Mouse (Mus musculus) heart, postnatal 4 days (tissue): ENCODE data around the gene Rtp1. TPM values are rescaled to one million over a fixed set of nuclear protein-coding genes. Genes with fewer than 3 reads are reported as not detected.

Experiments
- DNase-seq: peaks from one replicate; pipeline ENCODE4 v3.0.0; 2021
- total RNA-seq, 2 experiments: library from RNA; stranded (reverse); gene quantifications; 2 replicates each; pipeline ENCODE4 v1.2.3; 2021

Gene Rtp1
- not detected for total RNA-seq

- DNase-seq: no peak
These were observed at the start of gene Rtp1 for GRCm38 (mm10) chr16:23428647-23429319. Gene Rtp1, plus strand, starts transcription at chr16:23429133.

GRCm38 (mm10) chr16:23379536-23380230 is 49.2 kb upstream of the Rtp1 start:
- no peak for DNase-seq

DNA sequence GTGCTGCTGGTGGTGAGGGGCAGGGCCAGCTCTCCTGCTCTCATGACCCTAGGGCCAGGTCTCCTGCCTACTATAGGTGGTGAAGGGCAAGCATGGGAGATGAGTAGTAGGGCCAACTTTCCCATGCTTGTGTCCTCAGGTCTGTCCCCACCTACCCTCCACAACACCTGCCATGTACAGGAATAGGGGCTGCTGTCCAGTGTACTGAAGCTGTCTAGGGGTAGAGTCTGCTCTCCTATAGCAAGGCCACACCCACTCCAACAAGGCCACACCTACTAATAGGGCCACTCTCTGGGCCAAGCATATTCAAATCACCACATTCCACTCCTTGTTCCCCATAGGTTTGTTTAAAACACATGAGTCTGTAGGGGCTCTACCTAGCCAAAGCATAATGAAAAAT is 44.6 kb upstream of the Rtp1 start:
- no peak for DNase-seq

GRCm38 (mm10) chr16:23397931-23398330 is 31.0 kb upstream of the Rtp1 start:
- DNase-seq: no peak

- no peak for DNase-seq
These were observed 27.5 kb upstream of the Rtp1 start for GRCm38 (mm10) chr16:23401463-23401862.

DNA sequence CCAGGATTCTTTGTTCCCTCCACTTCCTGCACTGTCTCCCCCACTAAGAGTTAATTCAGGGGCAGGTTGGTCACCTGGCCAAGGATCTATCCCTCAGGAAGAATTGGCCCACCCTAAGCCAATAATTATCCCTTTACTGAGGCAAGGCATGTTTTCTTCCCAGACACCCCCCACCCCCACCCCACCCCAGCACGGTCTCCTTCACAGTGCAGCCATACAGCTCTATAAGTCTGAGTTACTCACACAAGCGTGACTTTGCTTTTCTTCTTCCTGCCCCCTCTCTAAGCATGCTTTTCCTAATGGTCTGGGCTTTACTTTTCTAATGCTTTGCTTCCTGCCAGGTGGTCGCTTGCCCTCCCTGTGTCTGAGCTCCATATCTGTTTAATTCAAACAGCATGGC is 27.0 kb upstream of the Rtp1 start:
- no peak for DNase-seq

GRCm38 (mm10) chr16:23403008-23403755 is 25.8 kb upstream of the Rtp1 start:
- peak; percentile 86 for DNase-seq

GRCm38 (mm10) chr16:23412930-23413329 is 16.0 kb upstream of the Rtp1 start:
- no peak for DNase-seq

DNA sequence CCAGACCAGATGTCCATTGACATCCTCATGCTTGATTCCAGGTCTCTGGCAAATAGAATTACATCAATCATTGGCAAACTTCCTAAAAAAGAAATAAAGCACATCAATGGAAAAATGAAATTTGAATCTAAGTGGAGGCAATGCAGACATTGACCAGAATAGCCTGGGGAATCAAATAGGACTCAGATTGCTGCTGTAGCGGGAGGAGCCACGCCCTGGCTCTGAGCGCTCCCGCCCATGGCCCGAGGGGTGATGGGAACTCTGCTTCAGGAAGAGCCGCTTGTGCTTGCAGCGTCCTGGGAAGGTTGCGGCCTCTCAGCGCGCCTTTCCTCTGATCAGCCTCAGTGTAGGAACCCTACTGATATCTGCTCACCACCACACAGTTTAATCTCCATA is 12.7 kb upstream of the Rtp1 start:
- peak; percentile 61 for DNase-seq

GRCm38 (mm10) chr16:23416657-23417293 is 12.2 kb upstream of the Rtp1 start:
- DNase-seq: peak; percentile 26

DNA sequence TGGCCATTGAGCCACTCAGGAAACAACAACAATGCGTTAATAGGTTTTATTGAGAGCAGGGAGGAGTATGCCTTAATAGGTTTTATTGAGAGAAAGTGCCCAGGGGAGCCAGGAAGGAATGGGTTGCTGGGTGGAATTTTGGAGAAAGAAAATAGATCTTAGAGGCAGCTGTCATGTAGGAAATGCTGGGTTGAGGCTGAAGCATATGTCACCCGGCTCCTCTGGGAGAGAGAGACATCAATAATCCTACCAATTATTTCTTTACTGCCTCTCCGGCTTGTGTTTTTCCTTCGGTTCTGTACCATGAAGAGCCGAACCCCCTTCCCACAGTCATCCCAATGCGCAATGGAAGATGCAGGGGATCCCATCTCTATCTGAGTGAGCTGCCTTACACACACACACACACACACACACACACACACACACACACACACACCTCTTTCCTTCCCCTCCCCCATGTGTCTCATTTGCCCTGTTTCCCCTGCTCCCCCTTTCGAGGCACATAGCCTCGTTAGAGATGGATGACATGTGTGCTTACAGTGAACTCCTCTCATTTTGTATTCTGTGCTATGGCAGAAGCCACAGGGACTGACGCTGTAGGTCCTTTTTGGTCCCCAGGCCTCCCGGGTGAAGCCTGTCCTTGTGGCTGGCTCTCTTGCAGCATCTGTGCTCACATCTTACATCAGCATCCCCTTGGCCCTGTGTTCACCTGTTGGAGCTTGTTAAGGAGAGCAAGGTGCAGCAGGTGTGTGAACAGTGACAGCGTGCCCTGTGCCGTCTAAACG is 11.3 kb upstream of the Rtp1 start:
- DNase-seq: no peak

- no peak for DNase-seq
These were observed 9.3 kb upstream of the Rtp1 start for GRCm38 (mm10) chr16:23419565-23420085.

- no peak for DNase-seq
These were observed 5.1 kb upstream of the Rtp1 start for GRCm38 (mm10) chr16:23423825-23424224.

DNA sequence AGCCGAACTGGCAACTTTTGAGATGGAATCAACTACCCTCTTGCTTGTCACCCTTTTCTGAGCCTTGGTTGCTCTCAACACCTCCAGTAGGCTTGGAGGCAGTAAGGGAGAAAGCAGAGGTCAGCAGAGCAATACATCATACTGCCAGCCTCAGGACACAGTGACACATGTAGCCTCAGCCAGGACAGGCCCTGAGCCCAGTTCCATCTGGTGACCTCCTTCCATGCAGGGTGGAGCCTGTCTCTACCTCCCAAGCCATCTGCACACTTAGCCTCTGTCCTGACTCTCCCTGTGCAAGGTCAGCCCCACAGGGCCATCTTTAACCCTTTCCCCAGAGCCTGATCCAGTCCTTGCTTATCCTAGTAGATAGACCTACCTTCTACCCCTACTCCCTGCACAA is 1.2 kb upstream of the Rtp1 start:
- DNase-seq: no peak

DNA sequence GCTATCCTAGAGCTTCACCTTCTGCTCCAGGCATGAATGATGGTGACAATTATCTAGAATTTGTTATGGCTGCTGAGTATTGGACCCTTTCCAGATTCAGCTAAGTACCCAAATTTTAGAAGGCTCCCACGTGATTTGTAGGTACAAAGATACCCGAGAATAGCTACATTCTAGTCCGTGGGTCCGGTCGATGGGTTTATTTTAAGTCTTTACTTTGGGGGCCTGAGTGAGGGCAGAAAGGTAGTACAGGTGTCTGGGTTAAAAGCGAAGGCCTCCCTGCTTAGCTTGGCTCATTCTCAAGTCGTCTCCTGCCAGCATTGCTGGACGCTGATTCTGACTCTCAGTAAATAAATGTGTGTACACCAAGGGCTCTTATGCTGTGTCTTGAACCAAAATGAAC is 1.1 kb downstream of the Rtp1 start:
- DNase-seq: no peak

- DNase-seq: no peak
These were observed 8.7 kb downstream of the Rtp1 start for GRCm38 (mm10) chr16:23437404-23438166.

DNA sequence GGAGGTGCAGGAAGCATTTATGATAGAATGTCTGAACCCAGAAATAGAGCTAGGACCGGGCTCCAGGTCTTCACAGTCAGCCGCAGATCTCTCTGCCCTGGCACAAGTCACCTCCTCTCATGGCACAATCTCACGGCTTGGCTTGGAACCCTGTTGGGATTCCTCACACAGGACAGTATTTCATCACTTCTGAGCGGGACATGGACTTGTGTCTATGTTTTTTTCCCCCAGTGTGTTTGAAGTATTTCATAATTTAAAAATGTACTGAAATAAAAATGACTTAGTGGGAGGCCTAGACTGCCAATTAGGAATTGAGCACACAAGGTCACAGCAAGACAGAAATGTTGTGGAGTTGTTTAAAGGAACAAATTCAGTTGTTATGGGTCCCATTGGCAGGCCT is 15.3 kb downstream of the Rtp1 start:
- no peak for DNase-seq

GRCm38 (mm10) chr16:23449946-23450345 is 21.0 kb downstream of the Rtp1 start:
- no peak for DNase-seq

DNA sequence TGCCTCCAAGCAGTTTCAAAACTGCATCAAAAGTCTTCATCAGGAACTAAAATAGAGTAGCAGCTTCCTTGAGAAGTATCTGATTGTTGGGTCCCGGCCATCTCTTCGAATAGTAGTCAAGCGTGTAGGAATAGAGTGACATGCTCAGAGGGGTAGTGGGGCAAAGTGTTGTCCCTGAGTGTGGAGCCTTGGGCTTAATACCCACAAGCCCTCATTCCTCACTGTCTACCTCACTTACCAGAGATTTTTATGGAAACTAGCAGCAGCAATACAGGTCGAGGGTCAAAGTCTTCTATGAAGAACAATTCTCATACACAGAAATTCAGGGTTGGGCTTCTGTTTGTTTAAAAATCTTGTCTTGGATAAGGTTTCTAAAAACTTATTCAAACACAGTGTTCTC is 21.9 kb downstream of the Rtp1 start:
- DNase-seq: no peak

- peak; percentile 75 for DNase-seq
These were observed 23.5 kb downstream of the Rtp1 start for GRCm38 (mm10) chr16:23452476-23452875.

DNA sequence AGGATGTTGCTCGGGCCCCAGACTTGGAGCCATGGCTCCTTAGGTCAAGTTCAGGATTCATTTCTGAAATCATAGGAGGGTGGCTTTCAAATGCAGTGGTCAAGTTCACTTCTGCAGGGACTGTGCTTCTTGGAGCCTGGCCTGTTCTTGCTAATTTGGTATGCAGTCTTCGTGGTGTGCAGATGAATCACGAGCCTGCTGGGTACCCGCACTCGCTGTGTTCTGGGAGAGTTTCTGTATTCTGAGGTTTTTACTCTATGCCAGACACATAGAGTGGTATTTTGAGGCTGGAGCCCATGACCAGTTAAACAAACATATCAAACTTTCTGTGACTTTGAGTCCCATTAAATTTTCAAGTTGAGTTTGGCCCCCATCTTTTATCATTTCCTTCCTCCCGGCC is 25.4 kb downstream of the Rtp1 start:
- no peak for DNase-seq
